Mouse (Mus musculus): ENCODE results near the gene Gm17359.
A peak's percentile ranks its signal among the peaks of the same experiment; 100 is the strongest.

Gm17359 gene

GRCm38 (mm10) chr3:79478400-79478799, 141.9 kb downstream of the Gm17359 start:
- DNase-seq (ENCODE audit: low spot score) = no peak

- DNase-seq (ENCODE audit: low spot score) = no peak
These were observed 142.4 kb downstream of the Gm17359 start for GRCm38 (mm10) chr3:79478880-79479279.

- DNase-seq (ENCODE audit: low spot score) = no peak
These were observed 148.0 kb downstream of the Gm17359 start for GRCm38 (mm10) chr3:79484286-79485063.

GRCm38 (mm10) chr3:79488025-79488424, 151.6 kb downstream of the Gm17359 start:
- DNase-seq (ENCODE audit: low spot score) = no peak

GRCm38 (mm10) chr3:79490102-79490501, 153.6 kb downstream of the Gm17359 start:
- no peak for DNase-seq (ENCODE audit: low spot score)

GRCm38 (mm10) chr3:79491614-79492013, 155.2 kb downstream of the Gm17359 start:
- no peak for DNase-seq (ENCODE audit: low spot score)

- no peak for DNase-seq (ENCODE audit: low spot score)
These were observed 156.6 kb downstream of the Gm17359 start for GRCm38 (mm10) chr3:79493064-79493463.

- DNase-seq (ENCODE audit: low spot score) = no peak
These were observed 157.6 kb downstream of the Gm17359 start for GRCm38 (mm10) chr3:79494028-79494427.

GRCm38 (mm10) chr3:79495151-79495550, 158.7 kb downstream of the Gm17359 start:
- DNase-seq (ENCODE audit: low spot score) = no peak

GRCm38 (mm10) chr3:79496668-79497067, 160.2 kb downstream of the Gm17359 start:
- DNase-seq (ENCODE audit: low spot score) = no peak

- no peak for DNase-seq (ENCODE audit: low spot score)
These were observed 163.8 kb downstream of the Gm17359 start for GRCm38 (mm10) chr3:79500279-79500678.

GRCm38 (mm10) chr3:79501166-79501728, 164.8 kb downstream of the Gm17359 start:
- peak; percentile 25 for DNase-seq (ENCODE audit: low spot score)

All from adipocyte (in vitro differentiated cells).